Mouse (Mus musculus): ENCODE results near the gene Nudt3.
A peak's percentile ranks its signal among the peaks of the same experiment; 100 is the strongest.

Gene Nudt3

DNA sequence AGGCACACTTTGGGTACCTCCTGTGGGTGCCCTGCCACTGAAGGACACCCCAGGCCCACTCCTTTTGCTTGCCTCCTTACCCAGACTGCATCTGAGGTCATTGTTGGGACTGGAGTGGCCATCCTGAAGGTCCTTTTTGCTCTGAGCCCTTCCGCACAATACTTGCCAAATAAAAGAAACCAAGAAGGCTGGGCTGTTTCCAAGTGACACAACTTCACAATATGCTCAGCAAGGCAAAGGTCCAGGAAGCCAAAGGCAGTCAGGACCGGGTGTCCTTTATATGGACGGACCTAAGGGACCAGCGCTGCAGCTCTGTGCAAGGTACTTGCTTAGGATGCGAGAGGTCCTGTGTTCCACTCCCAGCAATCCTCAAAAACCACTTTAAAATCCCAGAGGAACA lies 55.1 kb downstream of the Nudt3 start:
- no peak for DNase-seq (ENCODE audit: low read depth, low spot score)

DNA sequence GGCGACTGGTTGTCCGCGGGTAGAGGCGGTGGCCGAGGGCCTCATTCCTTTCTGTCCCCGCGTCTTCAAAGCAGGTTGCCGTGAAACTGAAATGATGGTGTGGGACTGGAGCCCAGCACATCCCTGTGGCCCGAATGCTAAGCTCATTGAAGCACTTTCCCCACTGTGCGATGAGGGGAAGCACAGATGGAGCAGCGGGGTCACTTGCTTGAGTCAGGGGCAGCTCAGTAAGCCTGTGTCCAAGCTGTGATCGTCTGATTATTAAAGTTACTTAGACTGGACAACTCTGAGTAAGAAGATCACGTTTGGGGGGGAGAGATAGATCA lies 57.4 kb downstream of the Nudt3 start:
- DNase-seq (ENCODE audit: low read depth, low spot score): no peak

DNA sequence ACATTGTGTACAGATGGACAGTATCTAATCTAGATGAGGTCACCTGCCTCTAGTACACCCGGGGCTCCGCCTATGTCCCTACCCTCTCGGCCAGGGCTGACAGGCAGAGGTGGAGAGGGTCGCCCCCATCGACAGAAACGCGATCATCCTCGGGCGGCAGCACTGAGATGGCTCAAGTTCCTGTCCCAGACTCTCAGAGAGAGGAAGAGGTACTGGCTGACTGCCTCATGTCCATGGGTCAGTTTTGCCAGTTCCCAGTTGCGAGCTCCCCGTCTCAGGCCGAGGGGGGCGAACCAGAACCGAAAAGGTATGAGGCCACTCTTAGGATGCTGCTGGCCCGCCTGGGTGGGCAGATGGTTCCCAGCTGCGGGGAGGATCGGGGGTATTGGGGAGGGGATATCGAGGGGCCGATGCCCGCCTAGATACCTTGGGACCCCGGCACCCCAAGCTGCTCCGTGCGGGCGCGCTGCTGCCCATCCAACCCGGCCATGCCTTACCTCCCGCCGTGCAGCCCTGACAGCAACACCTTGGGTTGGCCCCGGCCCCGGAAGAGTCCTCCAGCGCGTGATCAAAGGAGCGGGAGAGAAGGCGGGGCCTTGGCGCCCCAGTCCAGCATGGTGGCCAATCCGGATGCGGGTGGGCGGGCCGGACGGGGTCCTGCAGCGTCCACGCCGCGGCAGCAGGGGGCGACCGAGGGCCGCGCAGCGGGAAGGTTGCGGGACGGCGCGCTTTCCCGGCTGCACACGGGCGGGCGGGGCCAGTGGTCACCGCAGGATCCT lies 57.9 kb downstream of the Nudt3 start, which contains the start of gene AI413582:
AI413582 (minus strand) TSS at position 594 of the 779 bp plus-strand sequence.
- peak; percentile 97 for DNase-seq (ENCODE audit: low read depth, low spot score)

DNA sequence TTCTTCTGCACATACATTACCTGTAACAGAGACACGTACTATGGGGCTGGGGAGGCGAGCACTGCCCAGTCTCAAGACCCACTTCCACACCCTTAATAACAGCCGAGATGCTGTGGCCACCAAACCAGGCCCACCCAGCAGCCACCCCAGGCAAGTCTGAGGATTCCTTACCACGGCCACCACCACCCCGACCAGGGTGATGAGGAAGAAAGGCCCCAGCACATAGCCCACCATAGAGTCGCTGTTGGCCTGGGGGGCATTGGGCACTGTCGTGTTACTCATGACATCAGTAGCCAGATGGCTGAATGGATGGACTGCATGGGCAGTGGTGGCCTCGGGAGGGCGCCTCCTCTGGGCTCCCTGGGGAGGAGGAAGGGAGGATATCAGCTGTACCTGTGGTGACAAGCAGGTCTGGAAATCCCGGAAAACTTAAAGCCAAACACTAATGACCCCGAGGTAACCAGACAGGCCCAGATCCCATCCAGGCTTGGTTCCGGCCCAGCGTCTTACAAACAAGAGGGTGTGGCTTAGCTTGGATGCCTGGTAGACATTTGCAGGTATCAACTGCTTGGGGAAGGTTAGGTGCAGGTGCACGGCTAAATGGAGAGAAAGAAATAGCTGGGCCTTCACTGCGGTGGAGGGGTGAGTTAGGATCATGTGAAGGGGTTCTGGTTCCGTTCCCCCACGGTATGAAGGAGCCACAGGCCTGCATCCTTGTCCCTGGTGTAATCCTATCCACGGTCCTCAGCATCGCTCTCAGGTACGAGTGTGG lies 58.7 kb downstream of the Nudt3 start:
- no peak for DNase-seq (ENCODE audit: low read depth, low spot score)

DNA sequence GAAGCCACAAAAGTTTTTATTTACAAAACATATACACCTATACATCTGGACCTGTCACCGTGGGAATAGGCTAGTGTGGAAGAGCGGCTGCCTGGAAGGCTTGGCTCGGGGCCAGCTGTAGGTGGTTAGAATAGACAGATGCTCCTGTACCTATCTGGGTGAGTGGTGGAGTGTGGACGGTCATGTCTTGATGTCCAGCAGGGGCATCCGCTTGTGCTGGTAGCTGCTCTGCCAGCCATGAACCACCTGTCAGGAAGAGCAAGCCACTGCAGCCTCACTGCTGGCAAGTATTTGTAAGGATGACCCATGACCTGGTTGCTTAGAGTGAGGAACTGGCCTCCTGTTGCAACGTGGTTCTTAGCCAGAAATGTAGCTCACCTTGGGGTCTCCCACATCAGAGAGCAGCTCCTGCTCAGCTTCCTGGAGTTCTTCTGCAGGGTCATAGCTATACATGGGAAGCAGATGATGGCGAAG lies 59.5 kb downstream of the Nudt3 start:
- DNase-seq (ENCODE audit: low read depth, low spot score): no peak

DNA sequence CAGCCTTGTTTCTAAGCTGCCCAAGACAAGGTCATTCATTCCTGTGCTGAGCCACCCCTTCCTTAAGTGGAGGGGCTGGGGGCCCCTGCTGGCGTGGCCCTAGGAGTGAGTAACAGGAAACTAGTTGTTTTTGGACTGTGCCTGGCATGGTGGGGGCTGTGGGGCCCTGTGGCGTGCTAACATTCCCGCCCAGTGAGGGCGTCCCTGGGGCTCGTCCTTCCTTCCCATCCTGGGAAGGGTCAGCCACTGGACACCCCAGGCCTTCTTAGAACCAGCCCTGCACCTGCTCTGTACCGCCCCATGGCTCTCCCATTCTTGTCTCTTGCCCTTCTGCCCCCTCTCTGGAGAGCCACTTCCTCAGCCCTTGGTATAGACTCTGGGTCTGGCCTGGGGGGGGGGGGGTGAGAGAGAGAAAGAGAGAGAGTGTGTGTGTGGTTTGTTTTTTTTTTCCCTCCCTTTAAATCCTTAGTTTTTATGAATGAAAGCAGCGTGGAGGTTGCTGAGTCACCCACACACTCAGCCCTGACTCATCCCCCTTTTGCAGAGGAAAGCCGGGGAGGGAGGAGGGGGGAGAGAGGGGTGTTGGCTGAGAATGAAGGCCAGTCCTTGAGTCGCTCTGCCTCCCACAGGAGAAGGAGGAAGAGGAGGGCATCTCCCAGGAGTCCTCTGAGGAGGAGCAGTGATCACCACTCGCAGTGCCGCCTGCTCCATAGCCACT lies 61.3 kb downstream of the Nudt3 start:
- no peak for DNase-seq (ENCODE audit: low read depth, low spot score)

DNA sequence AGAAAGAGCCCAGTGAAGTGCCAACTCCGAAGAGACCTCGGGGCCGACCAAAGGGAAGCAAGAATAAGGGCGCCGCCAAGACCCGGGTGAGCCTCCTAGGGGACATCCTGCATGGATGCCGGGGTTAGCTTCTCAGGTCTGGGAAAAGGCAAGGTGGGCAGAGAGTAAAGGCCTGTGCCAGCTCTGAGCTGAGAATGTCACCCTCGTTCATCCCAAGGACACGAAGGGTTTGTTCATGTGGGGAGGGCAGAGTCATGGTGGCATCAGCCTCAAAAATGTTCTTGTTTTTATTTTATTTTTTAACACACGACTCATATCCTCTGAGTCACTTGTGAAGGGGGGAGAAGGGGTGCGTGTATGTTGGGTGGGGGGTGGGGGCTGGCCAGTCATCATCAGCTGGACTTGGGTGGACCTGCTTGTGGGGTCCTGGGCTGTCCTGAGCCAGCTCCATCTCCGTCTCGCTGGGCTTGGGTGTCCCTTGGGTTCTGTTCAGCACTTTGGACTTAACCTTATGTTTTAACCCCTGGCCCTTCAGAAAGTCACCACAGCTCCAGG lies 62.3 kb downstream of the Nudt3 start:
- no peak for DNase-seq (ENCODE audit: low read depth, low spot score)

DNA sequence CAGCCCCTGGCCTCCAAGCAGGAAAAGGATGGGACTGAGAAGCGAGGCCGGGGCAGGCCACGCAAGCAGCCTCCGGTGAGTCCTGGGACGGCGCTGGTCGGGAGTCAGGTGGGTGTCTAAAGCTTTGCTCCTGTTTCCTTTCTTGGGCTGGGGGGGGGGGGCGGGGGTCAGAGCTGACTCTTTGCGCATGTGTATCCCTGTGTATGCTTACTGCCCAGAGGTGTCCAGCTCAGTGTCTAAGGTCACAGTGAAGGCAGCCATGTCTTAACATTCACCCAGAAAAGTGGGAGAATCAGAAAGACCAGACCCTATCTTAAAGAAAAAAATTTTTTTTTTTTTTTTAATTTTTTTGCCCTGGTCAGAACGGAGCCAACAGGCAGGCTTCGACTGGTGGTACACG lies 63.7 kb downstream of the Nudt3 start:
- DNase-seq (ENCODE audit: low read depth, low spot score): no peak

DNA sequence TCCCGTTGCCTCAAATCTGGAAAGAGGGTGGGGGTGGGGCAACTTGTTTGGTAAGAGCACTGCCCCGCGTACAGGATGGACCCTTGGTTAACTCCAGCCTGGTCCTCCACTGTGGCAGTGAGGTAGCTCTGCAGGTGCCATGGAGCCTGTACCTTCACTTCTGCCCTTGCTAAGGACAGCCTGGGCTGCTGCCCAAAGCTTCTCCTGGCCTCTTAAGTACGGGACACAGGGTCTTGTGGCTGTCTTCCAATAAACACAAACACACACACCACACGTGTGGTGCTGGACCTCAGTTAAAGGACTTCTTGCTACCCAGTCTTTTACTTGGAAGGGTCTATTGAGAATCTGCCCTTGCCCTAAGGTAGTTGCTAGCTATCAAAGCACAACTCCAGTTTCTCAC lies 64.5 kb downstream of the Nudt3 start:
- DNase-seq (ENCODE audit: low read depth, low spot score): no peak

DNA sequence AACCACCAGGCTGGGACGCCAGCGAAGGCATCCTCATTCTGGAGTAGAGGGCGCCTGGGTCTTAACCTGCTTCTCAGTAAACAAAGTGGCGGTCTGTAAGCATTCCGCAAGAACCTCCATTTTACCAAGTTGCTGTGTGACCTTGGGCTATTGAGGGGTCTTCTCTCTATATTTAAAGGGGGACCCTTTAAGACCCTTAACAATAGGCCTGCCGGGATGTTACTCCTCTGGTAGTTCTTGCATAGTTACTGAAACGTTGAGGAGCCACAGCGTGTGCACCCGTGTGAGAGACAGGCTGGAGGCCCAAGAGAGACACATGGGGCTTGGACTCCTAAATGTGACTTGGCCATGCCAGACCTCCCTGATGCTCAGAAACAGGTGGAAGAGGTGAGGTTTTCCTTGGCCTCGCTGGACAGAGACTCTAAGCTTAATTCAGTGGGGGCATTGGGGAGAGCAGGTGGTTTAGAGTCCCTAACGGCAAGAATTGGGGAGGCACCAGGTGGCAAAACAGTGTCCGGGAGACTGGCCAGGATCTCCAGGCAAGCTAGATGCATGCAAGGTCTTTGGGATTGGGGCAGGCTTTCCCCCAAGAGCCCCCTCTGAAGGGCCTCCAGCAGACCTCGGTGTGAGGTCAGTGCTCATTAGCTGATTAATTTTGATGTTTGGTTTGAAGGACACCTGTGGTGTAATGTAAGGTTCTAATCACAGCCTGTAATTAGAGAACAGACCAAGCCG lies 65.2 kb downstream of the Nudt3 start:
- no peak for DNase-seq (ENCODE audit: low read depth, low spot score)

DNA sequence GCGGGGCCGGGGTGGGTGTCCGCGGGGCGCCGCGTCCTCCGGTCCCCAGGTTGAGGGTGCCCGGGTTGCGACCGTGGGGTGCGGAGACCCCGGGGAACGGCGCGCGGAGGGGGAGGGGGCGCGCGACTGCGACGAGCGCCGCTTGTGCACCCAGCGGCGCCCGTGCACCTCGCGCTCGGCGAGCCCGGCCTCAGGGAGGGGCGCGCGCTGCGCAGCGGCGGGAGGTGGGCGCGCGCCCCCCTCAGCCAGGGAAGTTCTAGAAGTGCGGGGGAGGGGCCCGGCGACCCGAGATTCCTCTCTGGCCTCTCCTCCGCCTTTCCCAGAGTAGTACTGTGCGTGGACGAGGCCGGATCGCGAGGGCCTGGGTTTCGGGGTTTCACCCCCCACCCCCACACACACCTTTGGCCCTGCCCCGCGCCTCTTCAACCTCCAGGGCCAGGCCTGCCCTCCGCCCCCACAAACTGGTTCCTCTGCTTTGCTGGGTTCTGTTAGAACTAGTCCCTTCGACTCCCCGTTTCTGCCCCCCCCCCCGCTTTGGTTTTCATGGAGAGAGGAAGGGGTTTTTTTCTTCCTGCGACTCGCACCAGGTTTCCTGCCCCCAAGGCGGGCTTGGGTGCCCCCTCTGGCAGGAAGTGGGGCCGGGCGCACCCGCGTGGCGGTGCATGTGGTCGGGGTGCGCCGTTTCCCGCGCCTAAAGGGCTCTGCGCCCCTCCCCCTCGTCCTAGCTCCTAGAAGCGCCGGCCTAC lies 65.9 kb downstream of the Nudt3 start:
- DNase-seq (ENCODE audit: low read depth, low spot score): peak; percentile 86

DNA sequence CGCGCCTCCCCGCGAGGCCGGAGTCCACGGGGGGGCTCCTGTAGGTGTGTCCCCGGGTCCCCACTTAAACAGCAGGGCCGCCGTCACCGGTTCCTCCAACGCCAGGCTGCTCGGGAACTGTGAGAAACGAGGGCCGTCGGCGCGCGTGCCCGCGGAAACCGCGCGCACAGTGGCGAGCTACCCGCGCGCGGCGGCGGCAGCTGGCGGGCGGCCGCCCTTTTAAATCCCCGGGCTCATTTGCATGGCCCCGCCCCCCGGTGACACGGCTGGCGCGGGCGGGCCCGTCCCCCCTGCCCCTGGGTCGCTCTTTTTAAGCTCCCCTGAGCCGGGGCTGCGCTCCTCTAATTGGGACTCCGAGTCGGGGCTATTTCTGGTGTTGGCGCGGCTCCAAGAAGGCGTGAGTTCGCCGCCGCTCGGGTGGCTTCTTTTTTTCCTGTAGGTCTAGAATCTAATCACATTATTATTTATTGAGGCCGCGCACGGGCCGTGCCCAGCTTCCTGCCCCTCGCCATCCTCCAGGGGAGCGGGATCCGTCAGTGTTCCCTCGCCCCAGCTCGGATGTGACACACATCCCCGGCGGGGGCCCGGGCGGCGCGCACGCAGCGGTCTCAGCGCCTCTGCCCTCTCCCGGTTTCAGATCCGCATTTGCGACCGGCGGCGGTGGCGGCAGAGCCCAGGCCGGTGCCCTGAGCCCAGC lies 66.8 kb downstream of the Nudt3 start, which contains the start of gene Hmga1:
Hmga1 (plus strand) TSS at position 183 of the 697 bp plus-strand sequence.
- peak; percentile 96 for DNase-seq (ENCODE audit: low read depth, low spot score)

DNA sequence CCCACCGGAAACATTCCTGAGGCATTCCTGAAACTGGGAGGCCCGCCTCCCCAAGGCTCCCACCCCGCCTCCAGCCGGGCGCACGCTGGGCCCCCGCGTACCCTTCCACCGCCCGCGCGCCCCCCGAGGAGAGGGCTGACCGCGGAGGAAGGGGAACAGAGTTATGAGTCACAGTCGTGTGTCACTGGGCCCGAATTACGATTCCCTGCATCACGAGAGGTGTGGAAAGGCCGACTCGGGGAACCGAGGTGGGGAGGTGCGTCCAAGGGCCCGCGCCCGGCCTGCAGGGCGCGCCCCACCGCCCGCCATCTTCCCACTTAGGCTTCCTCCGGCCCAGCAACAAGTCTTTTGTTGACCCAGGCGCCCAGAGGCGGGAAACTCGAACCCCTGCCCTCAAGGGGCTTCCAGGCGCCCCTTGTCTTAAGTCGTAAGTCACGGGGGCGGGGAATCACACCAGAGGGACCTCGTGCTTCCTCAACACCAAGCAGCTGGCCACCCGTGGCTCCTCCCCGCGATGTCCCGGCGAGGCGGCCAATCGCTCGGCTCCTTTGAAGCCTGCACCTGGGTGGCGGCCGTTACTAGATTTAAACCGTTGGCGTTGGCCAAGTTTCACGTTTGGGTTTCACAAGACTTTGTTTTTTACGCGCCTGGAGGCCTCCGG lies 67.7 kb downstream of the Nudt3 start:
- peak; percentile 96 for DNase-seq (ENCODE audit: low read depth, low spot score)

DNA sequence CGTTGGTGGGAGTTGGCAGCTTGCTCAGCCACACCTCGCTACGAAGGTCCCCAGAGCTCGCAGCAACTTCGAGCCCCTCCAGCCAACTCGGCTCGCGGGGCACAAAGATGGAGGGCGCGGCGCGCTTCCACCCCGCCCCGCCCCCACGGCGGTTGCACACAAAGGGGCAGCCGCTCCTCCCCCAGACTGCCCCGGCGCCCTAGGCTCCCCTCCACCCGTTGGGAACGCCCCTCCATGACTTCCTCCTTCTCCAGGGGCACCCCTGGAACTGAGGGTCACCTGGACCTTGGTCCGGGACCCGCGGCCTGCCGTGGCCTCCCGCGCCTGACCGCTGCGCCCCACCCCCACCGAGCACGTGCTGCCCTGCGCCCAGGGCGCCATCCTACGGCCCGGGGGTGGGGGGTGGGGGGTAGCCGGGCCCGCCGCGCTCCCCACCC lies 68.2 kb downstream of the Nudt3 start:
- peak; percentile 93 for DNase-seq (ENCODE audit: low read depth, low spot score)

DNA sequence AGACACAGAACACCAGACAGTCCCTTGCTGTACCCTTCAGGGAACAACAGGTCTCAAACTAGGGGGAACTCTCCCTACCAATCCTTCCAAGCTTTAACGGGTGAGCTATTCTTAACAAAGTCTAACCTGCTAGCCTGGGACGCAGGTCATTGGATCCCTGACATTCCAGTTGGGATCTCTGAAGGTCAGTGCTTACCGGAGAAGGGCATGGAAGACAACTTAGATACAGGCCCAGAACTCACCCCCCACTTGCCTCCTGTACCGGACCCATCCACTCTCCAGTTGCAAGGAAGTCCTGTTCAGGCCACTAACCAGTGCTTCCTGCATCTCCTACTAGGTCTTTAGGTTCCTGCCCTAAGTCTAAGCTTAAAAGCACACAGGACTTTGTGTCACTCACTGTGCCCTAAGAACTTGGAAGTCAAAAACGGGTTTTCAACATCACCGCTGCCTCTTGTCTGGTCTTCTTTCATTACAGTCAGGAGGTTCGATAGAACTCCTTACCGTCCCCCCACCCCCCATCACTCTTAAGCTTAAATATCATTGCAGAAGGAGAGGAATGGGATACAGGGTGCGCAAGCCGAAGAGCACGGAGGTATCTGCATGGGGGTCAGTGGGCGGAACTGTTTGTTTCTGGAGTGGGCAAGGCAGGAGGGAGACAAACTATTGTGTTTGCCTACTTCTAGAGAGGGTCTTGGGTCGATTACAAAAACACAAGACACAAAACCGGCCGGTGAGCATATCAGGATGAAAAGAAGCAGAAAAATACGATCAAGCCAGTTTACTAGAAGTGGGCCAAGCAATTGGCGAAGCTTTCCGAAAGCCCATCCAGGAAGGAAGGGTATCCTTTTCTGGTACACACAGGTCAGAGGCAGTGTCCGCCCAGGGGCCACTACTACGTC lies 69.0 kb downstream of the Nudt3 start:
- DNase-seq (ENCODE audit: low read depth, low spot score): peak; percentile 61

DNA sequence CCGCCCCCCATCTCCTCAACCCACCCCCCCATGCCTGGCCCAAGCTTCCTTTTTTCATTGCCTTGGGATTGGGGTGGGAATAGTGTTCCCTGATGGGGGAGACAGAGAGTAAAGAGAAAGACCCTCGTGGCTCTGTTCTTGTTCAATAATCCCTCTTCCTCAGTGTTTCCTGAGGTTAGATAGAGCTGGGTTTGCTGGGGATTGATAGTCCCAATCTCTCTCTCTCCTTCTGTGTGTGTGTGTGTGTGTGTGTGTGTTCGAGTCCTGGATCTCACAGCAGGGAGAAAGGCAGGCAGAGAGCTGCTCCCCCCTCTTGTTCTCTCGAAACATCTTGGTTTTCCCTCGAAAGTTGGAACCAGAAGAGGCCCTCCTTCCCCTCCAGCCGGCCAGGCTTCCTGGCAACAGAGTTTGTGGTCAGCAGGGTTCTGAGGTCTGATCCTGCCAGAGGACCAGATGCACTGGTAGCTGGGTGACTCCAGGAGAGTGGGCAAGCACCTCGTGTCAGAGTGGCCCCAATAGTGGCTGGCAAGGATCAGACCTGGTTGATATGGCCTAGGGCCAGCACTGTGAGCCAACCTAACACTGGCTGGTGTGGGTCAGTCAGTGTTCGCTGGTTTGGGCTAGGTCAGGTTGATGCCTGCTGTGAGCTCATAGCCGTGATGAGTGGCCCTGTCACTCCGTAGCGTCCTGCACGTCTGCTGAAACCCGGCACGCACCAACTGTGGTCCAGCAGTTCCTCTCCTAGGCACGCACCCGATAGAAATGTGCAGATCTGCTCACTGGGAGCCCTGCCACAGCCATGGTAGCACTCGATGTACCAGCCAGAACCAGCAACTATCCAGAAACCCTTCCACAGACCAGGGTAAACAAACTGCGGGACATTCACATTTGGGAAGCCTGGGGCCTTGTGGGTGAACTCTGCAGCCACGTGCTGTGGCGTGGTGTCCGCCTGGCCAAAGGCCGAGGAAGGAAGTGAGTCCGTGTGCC lies 70.8 kb downstream of the Nudt3 start:
- DNase-seq (ENCODE audit: low read depth, low spot score): no peak

DNA sequence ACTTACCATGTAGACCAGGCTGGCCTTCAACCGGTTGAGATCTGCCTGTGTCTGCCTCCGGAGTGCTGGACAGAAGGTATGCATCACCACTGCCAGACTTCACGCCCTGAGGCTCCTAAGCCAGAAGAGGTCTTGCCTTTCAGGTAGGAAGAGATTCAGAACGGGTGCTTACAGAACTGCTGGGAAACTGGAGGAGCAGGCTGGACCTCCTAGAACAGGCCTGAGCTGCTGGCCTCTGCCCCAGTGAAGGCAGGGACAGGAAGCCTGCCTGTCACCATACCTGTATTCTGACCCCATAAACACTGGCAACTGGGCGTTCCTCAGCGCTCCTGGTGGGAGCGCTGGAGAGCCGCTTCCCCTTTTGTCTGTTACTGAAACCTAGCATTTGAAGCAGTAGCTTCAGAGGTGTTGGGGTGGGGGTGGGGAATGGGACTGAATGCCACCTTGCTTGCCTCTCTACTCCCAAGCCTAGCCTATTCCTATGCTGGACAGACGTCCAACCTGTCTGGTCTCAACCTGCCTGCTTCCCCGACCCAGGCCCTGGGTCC lies 71.8 kb downstream of the Nudt3 start:
- peak; percentile 77 for DNase-seq (ENCODE audit: low read depth, low spot score)

All from ZHBTc4 (cell line).